Mouse (Mus musculus): ENCODE data around the gene S100a11.

DNA sequence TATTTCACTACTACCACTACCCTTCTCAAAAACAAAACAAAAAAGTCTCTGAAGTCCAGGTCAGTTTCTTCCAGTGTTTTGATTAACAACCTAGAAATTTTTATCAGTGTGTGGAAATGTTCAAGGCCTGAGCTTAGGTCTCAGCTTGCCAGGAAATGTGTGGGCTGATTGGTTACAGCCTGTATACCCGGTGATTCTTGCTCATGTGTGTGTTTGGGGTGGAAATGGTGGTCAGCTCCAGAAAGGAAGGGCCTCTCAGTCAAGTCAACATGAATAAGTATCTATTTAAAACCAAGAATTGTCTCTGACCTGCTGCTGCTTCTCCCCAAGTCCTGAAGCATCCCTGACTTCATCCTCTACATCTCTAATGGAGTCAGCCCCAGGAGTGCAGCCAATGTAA lies 11.0 kb upstream of the S100a11 start:
- no peak for TF ChIP-seq CTCF (IDR thresholded peaks at IDR 0.05; ENCODE audit: low read depth)
- TF ChIP-seq EP300 (IDR thresholded peaks at IDR 0.05; ENCODE audit: low read depth): no peak

Data from liver, embryonic 14.5 days (tissue).